Mouse (Mus musculus): Measurements from ENCODE around the gene Pias4. TPM values are rescaled to one million over a fixed set of nuclear protein-coding genes. Genes with fewer than 3 reads are reported as not detected.
"Not testable (repeated sequence)": the region's sequence is repeated elsewhere in the genome, so short reads cannot be mapped to it uniquely, and the experiment has no call there.

The Pias4 gene
- polyA plus RNA-seq, 1 experiment from 2014 or later = 70.6 TPM

DNA sequence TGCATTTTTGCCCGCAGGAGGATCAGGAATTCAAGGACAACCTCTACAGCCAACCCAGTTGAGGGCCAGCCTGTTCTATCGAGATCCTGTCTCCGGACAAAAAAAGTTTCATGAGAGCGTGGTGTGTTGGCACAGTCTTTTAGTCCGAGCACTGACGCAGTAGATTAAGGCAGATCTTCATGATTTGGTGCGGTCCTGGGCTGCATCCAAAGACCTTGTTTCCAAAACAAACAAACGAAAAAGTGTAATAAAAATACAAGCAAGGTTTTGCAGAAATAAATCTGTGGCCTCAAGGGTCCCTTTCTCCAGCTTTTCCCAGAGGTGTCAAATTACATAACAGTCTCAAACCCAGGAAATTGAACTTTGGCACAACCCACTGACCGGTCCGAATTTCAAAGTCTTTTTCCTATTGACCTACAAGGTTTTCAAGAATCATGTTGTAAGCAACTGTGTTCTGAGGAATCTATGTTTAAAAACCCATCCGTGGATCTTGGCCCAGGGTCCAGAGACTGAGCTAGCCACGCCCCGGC, 8.3 kb upstream of the Pias4 start:
- peak overlapping the region; percentile 99 for H3K4me2 ChIP-seq (replicated peaks)
- H3K4me3 ChIP-seq = peak overlapping the region; percentile 85
- H3K9me3 ChIP-seq = no peaks in the 10 kb centered on the region
- 0 out of 2 replicates have a peak, but pooled peaks have one; percentile 1 for ATAC-seq (ENCODE audit: low FRiP score, low read depth)
- H3K27ac ChIP-seq = peak overlapping the region; percentile 57; the same call in 1 of the 2 replicates
- 9% methylated on average over 13 of the region's 13 CpGs for WGBS
- peak overlapping the region; percentile 10; the same call in 1 of the 2 replicates for H3K9ac ChIP-seq
- peaks cover 44% of the 10 kb centered on the region for H3K4me1 ChIP-seq
- peaks cover 38% of the 10 kb centered on the region for H3K36me3 ChIP-seq
- no peaks in the 10 kb centered on the region for H3K27me3 ChIP-seq (replicated peaks)

DNA sequence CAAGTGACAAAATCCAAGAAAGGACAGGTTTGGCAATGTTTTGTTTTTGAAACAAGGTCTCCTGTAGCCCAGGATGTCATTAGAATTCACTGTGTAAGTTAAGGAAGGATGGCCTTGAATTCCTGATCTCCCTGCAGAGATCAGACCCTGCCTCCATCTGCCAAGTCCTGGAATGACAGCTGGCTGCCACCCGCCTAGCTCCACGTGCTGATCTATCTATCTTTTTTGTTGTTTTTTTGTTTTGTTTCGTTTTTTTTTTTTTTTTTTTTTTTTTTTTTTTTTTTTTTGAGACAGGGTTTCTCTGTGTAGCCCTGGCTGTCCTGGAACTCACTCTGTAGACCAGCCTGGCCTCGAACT, 7.6 kb upstream of the Pias4 start:
- WGBS = 11% methylated on average over 4 of the region's 4 CpGs
- ATAC-seq (ENCODE audit: low FRiP score, low read depth); H3K27me3 ChIP-seq (replicated peaks); H3K4me3 ChIP-seq; H3K9me3 ChIP-seq; H3K9ac ChIP-seq: not testable (repeated sequence)
- Histone ChIP-seq H3K4me1 (peaks cover 37% of the 10 kb centered on the region), H3K4me2 (replicated peaks) (peak overlapping the region; percentile 64), H3K27ac (peak overlapping the region; percentile 81), H3K36me3 (peaks cover 31% of the 10 kb centered on the region)

DNA sequence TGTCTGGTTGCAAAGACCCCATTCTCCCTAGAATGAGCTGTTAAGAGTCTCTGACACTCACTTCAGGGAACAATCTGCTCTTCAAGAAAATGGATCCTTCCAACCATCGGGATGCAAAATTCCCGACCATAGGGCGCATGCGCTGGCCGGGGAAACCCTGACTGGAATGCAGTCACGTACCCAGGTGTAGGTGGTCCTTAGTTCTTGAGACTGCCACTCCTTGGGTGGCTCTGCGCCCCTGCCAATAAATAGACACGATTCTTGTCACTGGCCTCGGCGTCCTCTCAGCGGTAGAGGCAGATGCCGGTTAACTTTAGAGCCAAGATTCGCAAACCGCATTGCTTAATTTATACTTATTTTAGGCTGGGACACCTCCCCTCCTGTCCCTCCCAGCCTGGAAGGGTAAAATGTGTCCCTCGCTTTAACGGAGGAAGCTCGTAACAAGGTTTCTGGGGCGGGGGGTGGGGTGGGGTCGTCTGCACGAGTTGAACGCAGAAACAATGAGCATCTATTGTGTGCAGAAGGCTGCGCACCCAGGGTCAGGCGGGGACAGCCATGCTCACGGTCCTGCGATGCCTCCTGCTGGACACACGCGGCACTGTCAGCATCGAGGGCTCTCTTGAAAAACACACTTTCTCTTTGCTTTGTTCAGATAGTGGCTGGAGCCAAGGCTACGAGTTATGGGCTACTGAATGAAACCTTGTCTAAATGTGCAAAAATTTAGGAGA, 7.1 kb upstream of the Pias4 start:
- Histone ChIP-seq H3K27me3 (replicated peaks) (no peaks in the 10 kb centered on the region), H3K9ac (peak overlapping the region; percentile 62), H3K4me2 (replicated peaks) (peak overlapping the region; percentile 64), H3K27ac (peak overlapping the region; percentile 81), H3K4me1 (peaks cover 36% of the 10 kb centered on the region), H3K4me3 (peak overlapping the region; percentile 35), H3K9me3 (no peaks in the 10 kb centered on the region), H3K36me3 (peaks cover 26% of the 10 kb centered on the region)
- WGBS = 2% methylated on average over 29 of the region's 29 CpGs
- peak; percentile 73 for ATAC-seq (ENCODE audit: low FRiP score, low read depth)

GRCm38 (mm10) chr10:81173132-81173531, 5.4 kb upstream of the Pias4 start:
- H3K36me3 ChIP-seq = peaks cover 9% of the 10 kb centered on the region
- H3K9ac ChIP-seq = 0 out of 2 replicates have a peak overlapping the region, but pooled peaks have one; percentile 21
- H3K4me2 ChIP-seq (replicated peaks) = peak overlapping the region; percentile 64
- H3K9me3 ChIP-seq = no peaks in the 10 kb centered on the region
- H3K4me3 ChIP-seq = no peak overlapping the region
- 4% methylated on average over 21 of the region's 21 CpGs for WGBS
- H3K27ac ChIP-seq = peak overlapping the region; percentile 83
- no peaks in the 10 kb centered on the region for H3K27me3 ChIP-seq (replicated peaks)
- H3K4me1 ChIP-seq = peaks cover 37% of the 10 kb centered on the region
- ATAC-seq (ENCODE audit: low FRiP score, low read depth) = 0 out of 2 replicates have a peak, but pooled peaks have one; percentile 4

DNA sequence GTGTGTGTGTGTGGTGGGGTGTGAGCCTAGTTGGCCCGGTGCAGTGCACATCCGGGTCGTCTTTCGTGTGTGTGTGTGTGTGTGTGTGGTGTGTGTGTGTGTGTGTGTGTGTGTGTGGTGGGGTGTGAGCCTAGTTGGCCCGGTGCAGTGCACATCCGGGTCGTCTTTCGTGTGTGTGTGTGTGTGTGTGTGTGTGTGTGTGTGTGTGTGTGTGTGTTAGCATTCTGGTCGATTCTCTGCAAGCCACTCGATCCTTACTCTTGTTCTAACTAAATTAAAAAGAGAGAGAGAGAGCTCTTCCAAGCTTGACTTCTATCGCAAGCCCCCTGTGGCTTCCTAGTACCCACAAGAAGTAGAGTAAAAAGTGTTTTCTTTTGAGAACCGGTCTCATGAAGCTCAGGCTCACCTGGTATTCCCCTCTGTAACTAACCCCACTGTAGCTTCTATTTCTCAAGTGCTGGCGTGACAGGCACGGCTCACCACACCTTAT, 1.7 kb upstream of the Pias4 start:
- not testable (repeated sequence) for H3K36me3 ChIP-seq; H3K9ac ChIP-seq; H3K27me3 ChIP-seq (replicated peaks); H3K4me3 ChIP-seq; ATAC-seq (ENCODE audit: low FRiP score, low read depth); H3K27ac ChIP-seq; H3K9me3 ChIP-seq
- Histone ChIP-seq H3K4me1 (peaks cover 34% of the 10 kb centered on the region), H3K4me2 (replicated peaks) (peak overlapping the region; percentile 78)
- WGBS = 45% methylated on average over 10 of the region's 14 CpGs

- no peaks in the 10 kb centered on the region for H3K9me3 ChIP-seq
- no peak overlapping the region for H3K27ac ChIP-seq
- H3K4me3 ChIP-seq = peak overlapping the region; percentile 89
- H3K36me3 ChIP-seq = peaks cover 13% of the 10 kb centered on the region
- H3K9ac ChIP-seq = peak overlapping the region; percentile 41; the same call in 1 of the 2 replicates
- no peaks in the 10 kb centered on the region for H3K27me3 ChIP-seq (replicated peaks)
- ATAC-seq (ENCODE audit: low FRiP score, low read depth) = peak; percentile 39; the same call in 1 of the 2 replicates
- 4% methylated on average over 29 of the region's 29 CpGs for WGBS
- peaks cover 31% of the 10 kb centered on the region for H3K4me1 ChIP-seq
- peak overlapping the region; percentile 78 for H3K4me2 ChIP-seq (replicated peaks)
Measured at GRCm38 (mm10) chr10:81168521-81169244, 960 bp upstream of the Pias4 start.

GRCm38 (mm10) chr10:81168087-81168431, 336 bp upstream of the Pias4 start:
- Histone ChIP-seq H3K27ac (no peak overlapping the region), H3K4me3 (peak overlapping the region; percentile 89), H3K9ac (no peak overlapping the region), H3K4me1 (peaks cover 25% of the 10 kb centered on the region), H3K9me3 (no peaks in the 10 kb centered on the region), H3K36me3 (peaks cover 17% of the 10 kb centered on the region), H3K27me3 (replicated peaks) (no peaks in the 10 kb centered on the region), H3K4me2 (replicated peaks) (peak overlapping the region; percentile 78)
- WGBS = 11% methylated on average over 5 of the region's 5 CpGs
- peak; percentile 78 for ATAC-seq (ENCODE audit: low FRiP score, low read depth)

DNA sequence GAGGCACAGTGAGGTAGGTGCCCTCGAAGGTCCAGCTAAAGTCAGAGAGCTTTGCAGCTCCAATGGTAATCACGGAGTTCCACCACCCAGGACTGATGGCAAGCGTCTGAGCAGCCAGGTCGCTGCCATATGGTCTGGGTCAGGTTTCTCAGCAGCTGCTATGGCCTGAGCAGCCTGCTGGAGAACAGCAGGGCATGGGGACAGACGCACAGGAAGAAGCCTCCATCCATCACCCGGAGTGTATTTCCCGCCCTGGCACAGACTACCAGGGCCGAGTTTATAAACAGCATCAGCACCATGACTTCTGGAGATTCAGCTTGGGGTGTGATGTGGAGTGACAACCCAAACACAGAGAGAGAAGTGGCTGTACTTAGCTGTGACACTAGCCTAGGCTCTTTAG, 2.6 kb downstream of the Pias4 start:
- Histone ChIP-seq H3K27ac (no peak overlapping the region), H3K27me3 (replicated peaks) (no peaks in the 10 kb centered on the region), H3K9ac (peak overlapping the region; percentile 23; the same call in 1 of the 2 replicates), H3K4me2 (replicated peaks) (0 out of 2 replicates have a peak overlapping the region, but pooled peaks have one; percentile 2), H3K9me3 (no peaks in the 10 kb centered on the region), H3K36me3 (peaks cover 43% of the 10 kb centered on the region), H3K4me1 (peaks cover 42% of the 10 kb centered on the region), H3K4me3 (no peak overlapping the region)
- WGBS = 76% methylated on average over 8 of the region's 8 CpGs
- ATAC-seq (ENCODE audit: low FRiP score, low read depth) = no peak

DNA sequence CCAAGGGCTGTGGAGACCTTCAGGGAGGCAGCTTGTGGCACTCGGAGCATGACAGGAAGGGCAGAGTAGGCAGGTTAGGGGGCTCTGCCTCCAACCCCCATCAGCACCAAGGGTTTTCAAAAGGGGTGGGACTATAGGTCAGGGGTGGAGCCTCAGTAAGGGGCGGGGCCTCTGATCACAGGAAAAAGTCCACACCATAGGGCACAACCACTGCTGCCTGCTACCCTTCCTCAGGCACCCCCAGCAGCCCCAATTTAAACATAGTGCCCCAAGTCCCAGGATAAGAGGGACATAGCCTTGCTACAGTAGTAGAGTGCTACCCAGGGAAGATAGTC, 5.4 kb downstream of the Pias4 start:
- H3K4me3 ChIP-seq = no peak overlapping the region
- ATAC-seq (ENCODE audit: low FRiP score, low read depth) = peak; percentile 31; the same call in 1 of the 2 replicates
- H3K9me3 ChIP-seq = no peaks in the 10 kb centered on the region
- peak overlapping the region; percentile 41 for H3K4me2 ChIP-seq (replicated peaks)
- H3K4me1 ChIP-seq = peaks cover 34% of the 10 kb centered on the region
- peaks cover 67% of the 10 kb centered on the region for H3K36me3 ChIP-seq
- H3K9ac ChIP-seq = no peak overlapping the region
- 68% methylated on average over 2 of the region's 2 CpGs for WGBS
- no peaks in the 10 kb centered on the region for H3K27me3 ChIP-seq (replicated peaks)
- H3K27ac ChIP-seq = peak overlapping the region; percentile 50; the same call in 1 of the 2 replicates

GRCm38 (mm10) chr10:81161602-81162317, 6.0 kb downstream of the Pias4 start:
- peaks cover 32% of the 10 kb centered on the region for H3K4me1 ChIP-seq
- 0 out of 2 replicates have a peak overlapping the region, but pooled peaks have one; percentile 21 for H3K9ac ChIP-seq
- peak; percentile 83 for ATAC-seq (ENCODE audit: low FRiP score, low read depth)
- 47% methylated on average over 8 of the region's 8 CpGs for WGBS
- H3K4me2 ChIP-seq (replicated peaks) = peak overlapping the region; percentile 41
- no peaks in the 10 kb centered on the region for H3K27me3 ChIP-seq (replicated peaks)
- H3K36me3 ChIP-seq = peaks cover 73% of the 10 kb centered on the region
- H3K27ac ChIP-seq = peak overlapping the region; percentile 50
- no peaks in the 10 kb centered on the region for H3K9me3 ChIP-seq
- no peak overlapping the region for H3K4me3 ChIP-seq

DNA sequence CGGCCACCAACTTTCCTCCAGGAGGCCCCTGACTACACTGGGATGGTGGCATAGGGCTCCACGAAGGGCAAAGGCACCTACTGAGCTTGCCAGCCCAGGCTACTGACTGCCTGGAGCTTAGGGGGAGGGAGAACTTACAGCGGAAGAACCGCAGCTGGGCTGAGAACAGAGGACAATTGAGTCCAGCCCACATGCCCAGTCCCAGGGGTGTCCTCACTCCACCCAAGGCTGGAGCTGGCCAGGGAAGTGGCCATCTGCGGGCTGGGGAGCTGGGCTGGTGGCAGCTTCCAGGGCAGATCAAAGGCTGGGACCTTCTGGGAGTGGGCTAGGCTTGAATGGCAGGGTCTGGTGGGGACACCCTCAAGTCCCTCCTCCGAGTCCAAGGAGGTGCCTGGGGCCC, 13.0 kb downstream of the Pias4 start:
- Histone ChIP-seq H3K4me3 (no peak overlapping the region), H3K4me2 (replicated peaks) (no peak overlapping the region), H3K27ac (no peak overlapping the region), H3K9ac (no peak overlapping the region), H3K9me3 (no peaks in the 10 kb centered on the region), H3K36me3 (peaks cover 80% of the 10 kb centered on the region), H3K4me1 (no peaks in the 10 kb centered on the region), H3K27me3 (replicated peaks) (no peaks in the 10 kb centered on the region)
- 78% methylated on average over 6 of the region's 6 CpGs for WGBS
- ATAC-seq (ENCODE audit: low FRiP score, low read depth) = no peak

Data from neural tube, embryonic 12.5 days (tissue).